Mouse (Mus musculus): ENCODE data around the gene E2f8. TPM values are rescaled to one million over a fixed set of nuclear protein-coding genes. Genes with fewer than 3 reads are reported as not detected.

Gene E2f8
- polyA plus RNA-seq (2015; fragmentation: Nextera tagmentation; extraction: Ambion mirVana) = 15.6 and 18.9 TPM in 2 replicates

DNA sequence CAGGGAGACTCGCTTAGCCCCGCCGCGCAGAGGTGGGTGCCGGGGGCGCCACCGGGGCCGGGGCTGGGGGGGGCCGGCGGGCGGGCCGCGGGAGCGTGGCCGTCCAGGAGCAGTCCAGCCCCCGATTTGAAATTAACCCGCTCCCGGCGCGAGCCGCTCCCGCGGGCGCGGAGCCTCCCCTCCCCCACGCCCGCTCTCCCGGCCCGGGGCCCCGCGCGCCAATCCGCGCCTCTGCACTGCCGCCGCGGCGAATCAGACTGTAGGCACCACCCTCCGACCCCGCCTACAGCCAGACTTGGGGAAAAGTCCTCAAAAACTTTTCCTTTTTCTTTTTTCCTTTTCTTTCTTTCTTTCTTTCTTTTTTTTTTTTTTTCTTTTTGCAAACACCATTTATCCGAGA lies at the start of gene E2f8:
TSS of gene E2f8 (minus strand) at position 111 of the 400 bp plus-strand sequence.
- peak within 1 kb of the TSS; percentile 90 for H3K9ac ChIP-seq
- no peaks in the 10 kb centered on the region for H3K9me3 ChIP-seq (replicated peaks)
- peak; percentile 84 for ATAC-seq (replicated peaks; ENCODE audit: insufficient number of reproducible peaks, insufficient read depth, low FRiP score, low read depth)
- H3K27me3 ChIP-seq = no peaks in the 10 kb centered on the region
- H3K4me2 ChIP-seq = peak within 1 kb of the TSS; percentile 94
- WGBS = 0% methylated on average over 22 of the region's 41 CpGs
- peak within 1 kb of the TSS; percentile 88 for H3K27ac ChIP-seq
- peaks cover 15% of the 10 kb centered on the region; the same call in 1 of the 2 replicates for H3K36me3 ChIP-seq
- H3K4me3 ChIP-seq = peak within 1 kb of the TSS; percentile 97
- H3K4me1 ChIP-seq (replicated peaks) = peaks cover 26% of the 10 kb centered on the region

DNA sequence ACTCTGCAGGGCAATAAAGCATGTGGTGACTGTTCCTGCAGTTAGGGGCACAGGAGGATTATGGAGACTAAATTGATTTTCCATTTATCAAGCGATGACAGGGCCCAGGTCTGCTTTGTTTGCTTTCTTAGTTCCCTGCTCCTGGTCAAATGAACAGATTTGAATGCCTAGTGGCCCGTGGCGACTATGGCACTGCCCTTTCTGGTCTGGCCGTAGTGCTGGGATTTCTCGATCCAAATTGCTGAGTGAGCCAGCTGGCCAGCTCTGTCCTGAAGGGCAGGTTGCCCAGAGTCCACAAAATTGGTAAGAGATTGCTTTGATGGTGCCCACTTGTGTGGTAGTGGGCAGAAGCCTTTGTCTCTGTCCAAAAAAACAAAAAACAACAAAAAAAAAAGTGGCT lies 49.0 kb upstream of the E2f8 start:
- Histone ChIP-seq H3K9ac (no peak overlapping the region), H3K27ac (no peak overlapping the region), H3K9me3 (replicated peaks) (no peaks in the 10 kb centered on the region), H3K4me1 (replicated peaks) (peaks cover 7% of the 10 kb centered on the region), H3K36me3 (no peaks in the 10 kb centered on the region), H3K27me3 (no peaks in the 10 kb centered on the region), H3K4me2 (no peak overlapping the region), H3K4me3 (no peak overlapping the region)
- ATAC-seq (replicated peaks; ENCODE audit: insufficient number of reproducible peaks, insufficient read depth, low FRiP score, low read depth) = no peak
- WGBS = 64% methylated on average over 5 of the region's 5 CpGs

DNA sequence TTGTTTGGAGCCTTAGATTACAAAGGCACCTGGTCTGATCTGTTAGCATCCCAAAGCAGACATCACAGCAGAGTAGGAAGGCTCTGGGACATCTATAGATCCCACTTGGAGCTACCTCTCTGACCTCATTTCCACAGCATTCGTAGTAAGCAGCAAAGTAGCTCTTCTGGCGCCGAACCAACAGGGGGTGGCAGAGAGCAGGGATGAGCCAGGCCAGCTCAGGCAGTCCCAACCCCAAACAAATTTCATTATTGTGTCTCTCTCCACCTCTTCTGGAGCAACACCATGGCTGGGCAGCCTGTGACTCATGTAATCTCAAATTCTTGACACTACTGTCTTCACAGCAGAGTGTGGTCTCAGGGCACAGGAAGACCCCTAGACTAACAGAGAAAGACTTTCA lies 47.0 kb upstream of the E2f8 start:
- ATAC-seq (replicated peaks; ENCODE audit: insufficient number of reproducible peaks, insufficient read depth, low FRiP score, low read depth) = no peak
- Histone ChIP-seq H3K27me3 (no peaks in the 10 kb centered on the region), H3K9ac (no peak overlapping the region), H3K4me3 (no peak overlapping the region), H3K36me3 (no peaks in the 10 kb centered on the region), H3K9me3 (replicated peaks) (no peaks in the 10 kb centered on the region), H3K4me1 (replicated peaks) (peaks cover 18% of the 10 kb centered on the region), H3K4me2 (no peak overlapping the region), H3K27ac (no peak overlapping the region)
- 26% methylated on average over 3 of the region's 3 CpGs for WGBS

DNA sequence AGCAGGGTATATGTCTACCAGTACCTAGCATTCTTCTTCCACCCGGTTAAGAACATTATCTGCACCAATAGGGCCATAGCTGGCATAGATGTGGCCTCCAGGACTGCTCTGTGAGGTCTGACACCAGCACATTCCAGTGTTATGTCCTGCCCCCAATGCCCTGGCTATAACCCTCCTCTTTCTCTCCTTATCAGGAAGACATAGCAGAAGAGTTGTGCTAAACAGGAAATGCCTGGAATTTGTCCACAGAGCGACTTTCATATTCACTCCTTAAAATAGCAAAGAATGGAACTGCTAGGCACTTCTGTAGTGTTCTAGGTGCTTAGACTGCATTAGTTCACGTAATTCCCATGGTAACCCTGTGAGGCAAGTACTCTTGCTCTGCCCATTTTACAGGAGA lies 43.8 kb upstream of the E2f8 start:
- H3K4me2 ChIP-seq = no peak overlapping the region
- no peak overlapping the region for H3K9ac ChIP-seq
- no peaks in the 10 kb centered on the region for H3K9me3 ChIP-seq (replicated peaks)
- peak; percentile 65; the same call in 1 of the 2 replicates for ATAC-seq (replicated peaks; ENCODE audit: insufficient number of reproducible peaks, insufficient read depth, low FRiP score, low read depth)
- H3K27me3 ChIP-seq = no peaks in the 10 kb centered on the region
- no peaks in the 10 kb centered on the region for H3K36me3 ChIP-seq
- H3K4me3 ChIP-seq = no peak overlapping the region
- H3K27ac ChIP-seq = peak overlapping the region; percentile 35
- 31% methylated on average over 3 of the region's 3 CpGs for WGBS
- H3K4me1 ChIP-seq (replicated peaks) = peaks cover 18% of the 10 kb centered on the region

DNA sequence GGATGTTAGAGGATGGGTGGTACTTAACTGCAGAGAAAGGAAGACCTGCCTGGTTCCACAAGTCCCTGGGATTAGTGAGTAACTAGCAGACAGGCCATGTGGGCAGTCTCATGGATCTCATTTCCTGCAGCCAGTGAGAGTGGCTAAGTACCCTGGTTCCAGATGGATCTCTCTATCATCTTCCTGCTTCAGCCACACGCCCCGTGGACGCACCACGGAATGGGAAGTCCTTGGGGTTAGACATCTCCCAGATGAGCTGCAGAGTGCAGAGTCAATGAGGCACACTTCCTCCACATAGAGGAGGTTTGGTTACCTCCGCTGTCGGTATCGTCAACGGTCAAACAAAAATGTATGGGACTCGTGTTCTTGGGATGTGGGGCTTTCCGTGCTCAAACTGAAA lies 42.2 kb upstream of the E2f8 start:
- H3K4me1 ChIP-seq (replicated peaks) = peaks cover 18% of the 10 kb centered on the region
- H3K36me3 ChIP-seq = no peaks in the 10 kb centered on the region
- 71% methylated on average over 10 of the region's 10 CpGs for WGBS
- ATAC-seq (replicated peaks; ENCODE audit: insufficient number of reproducible peaks, insufficient read depth, low FRiP score, low read depth) = no peak
- no peak overlapping the region for H3K4me2 ChIP-seq
- H3K9me3 ChIP-seq (replicated peaks) = no peaks in the 10 kb centered on the region
- no peak overlapping the region for H3K9ac ChIP-seq
- no peak overlapping the region for H3K27ac ChIP-seq
- no peaks in the 10 kb centered on the region for H3K27me3 ChIP-seq
- H3K4me3 ChIP-seq = no peak overlapping the region

DNA sequence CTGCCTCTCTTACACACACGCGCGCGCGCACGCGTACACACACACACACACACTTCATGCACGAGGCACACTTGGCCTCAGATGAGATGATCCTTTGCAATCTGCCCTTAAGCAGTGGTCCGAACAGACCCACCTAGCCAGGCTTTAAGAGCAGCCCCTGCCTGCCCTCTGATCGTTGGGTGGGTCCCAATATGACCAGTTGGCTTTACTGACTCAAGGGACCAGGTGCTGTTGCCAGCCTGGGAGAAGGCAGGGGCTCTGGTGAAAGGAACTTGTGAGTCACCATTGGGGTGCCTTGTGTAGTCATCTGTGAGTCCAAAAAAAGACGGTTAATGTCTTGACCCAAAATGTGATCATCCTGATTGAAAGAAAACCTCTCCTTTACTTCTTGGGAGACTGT lies 37.0 kb upstream of the E2f8 start:
- WGBS = 53% methylated on average over 11 of the region's 11 CpGs
- H3K4me2 ChIP-seq = no peak overlapping the region
- no peaks in the 10 kb centered on the region for H3K36me3 ChIP-seq
- no peak overlapping the region for H3K9ac ChIP-seq
- no peaks in the 10 kb centered on the region for H3K27me3 ChIP-seq
- no peaks in the 10 kb centered on the region; the same call in 1 of the 2 replicates for H3K4me1 ChIP-seq (replicated peaks)
- H3K9me3 ChIP-seq (replicated peaks) = no peaks in the 10 kb centered on the region
- H3K4me3 ChIP-seq = no peak overlapping the region
- ATAC-seq (replicated peaks; ENCODE audit: insufficient number of reproducible peaks, insufficient read depth, low FRiP score, low read depth) = no peak
- H3K27ac ChIP-seq = no peak overlapping the region

DNA sequence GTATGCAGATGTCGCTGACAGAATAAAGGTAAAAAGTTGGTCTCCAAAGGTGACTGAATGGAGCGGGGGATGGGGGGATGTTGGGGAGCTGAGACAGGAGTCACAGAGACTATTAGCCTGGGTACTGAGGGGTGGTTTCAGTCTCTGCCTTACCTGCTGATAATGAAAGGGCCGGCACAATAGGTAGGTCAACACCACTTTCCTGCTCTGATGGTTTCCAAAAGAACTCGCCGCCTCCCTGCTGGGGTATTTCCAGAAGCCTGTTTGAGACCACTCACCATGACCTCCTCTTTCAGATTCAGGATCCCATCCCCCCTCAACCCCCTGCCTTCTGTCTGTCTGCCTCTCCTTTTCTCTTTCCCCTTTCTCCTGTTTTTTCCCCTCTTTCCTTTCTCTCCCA lies 36.6 kb upstream of the E2f8 start:
- Histone ChIP-seq H3K9ac (no peak overlapping the region), H3K27ac (no peak overlapping the region; the same call in 1 of the 2 replicates), H3K9me3 (replicated peaks) (no peaks in the 10 kb centered on the region), H3K4me2 (no peak overlapping the region), H3K27me3 (no peaks in the 10 kb centered on the region), H3K36me3 (no peaks in the 10 kb centered on the region), H3K4me1 (replicated peaks) (no peaks in the 10 kb centered on the region; the same call in 1 of the 2 replicates), H3K4me3 (no peak overlapping the region)
- WGBS = 41% methylated on average over 5 of the region's 5 CpGs
- no peak for ATAC-seq (replicated peaks; ENCODE audit: insufficient number of reproducible peaks, insufficient read depth, low FRiP score, low read depth)

DNA sequence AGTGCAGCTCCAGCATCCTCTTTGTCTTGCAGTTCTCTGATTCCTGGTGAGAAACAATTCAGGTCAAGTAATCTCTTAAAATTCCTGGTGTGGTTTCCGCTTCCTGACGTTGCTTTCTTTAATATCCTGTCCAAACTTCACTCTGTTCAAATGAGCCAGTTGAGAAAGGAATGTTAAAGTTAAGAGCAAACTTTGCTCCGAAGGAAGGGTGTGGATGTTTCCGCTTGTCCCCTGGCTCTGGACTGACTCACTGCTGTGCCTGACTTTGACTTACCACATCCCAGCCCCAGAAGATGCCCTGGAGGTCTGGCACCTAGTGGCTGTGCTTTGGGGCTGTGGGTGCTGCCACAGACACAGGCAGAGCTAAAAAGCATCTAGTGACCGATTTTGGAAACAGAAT lies 36.1 kb upstream of the E2f8 start:
- Histone ChIP-seq H3K9me3 (replicated peaks) (no peaks in the 10 kb centered on the region), H3K27me3 (no peaks in the 10 kb centered on the region), H3K4me2 (no peak overlapping the region), H3K9ac (no peak overlapping the region), H3K4me1 (replicated peaks) (no peaks in the 10 kb centered on the region; the same call in 1 of the 2 replicates), H3K36me3 (no peaks in the 10 kb centered on the region), H3K27ac (peak overlapping the region; percentile 25), H3K4me3 (no peak overlapping the region)
- peak; percentile 50; the same call in 1 of the 2 replicates for ATAC-seq (replicated peaks; ENCODE audit: insufficient number of reproducible peaks, insufficient read depth, low FRiP score, low read depth)
- WGBS = 28% methylated on average over 5 of the region's 5 CpGs

DNA sequence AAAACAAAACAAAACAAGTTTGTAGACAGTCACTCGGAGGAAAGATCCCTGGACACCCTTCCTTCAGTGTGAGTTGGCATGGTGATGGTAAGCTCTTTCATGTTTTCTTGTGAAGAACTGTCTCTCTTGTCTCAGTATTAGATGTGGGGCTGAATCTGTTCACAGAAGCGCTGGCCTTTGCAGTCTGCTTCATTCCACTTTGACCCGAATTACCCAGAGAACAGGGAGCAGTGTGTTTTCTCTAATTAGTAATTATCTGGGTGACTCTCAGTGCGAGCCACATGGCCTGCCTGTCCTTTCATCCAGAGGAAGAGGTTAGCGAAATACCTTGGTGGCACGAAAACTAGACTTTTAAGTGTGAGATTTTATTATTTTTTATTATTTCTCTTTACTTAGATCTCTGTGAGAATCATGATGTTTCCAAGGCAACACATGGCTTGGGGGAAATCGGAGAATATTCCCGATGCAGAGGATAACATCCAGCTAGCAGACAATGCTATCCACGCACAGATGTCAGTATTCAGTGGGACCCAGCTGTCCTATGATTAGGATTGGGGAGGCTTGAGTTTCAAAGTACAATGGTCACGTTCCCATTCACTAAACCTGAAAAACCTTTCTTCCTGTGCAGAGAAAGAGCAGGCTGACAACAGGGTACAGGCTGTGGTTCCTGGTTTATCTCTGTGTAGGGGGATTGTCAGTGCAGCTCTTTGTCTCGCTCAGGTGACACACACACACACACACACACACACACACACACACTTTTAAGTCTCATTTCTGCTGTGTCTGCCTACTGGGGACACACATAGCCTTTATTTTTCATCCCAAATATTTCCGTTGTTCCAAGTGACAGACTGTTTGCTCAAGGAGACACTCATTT lies 33.5 kb upstream of the E2f8 start:
- no peak overlapping the region for H3K9ac ChIP-seq
- H3K36me3 ChIP-seq = no peaks in the 10 kb centered on the region
- H3K27ac ChIP-seq = no peak overlapping the region
- no peak overlapping the region for H3K4me3 ChIP-seq
- no peaks in the 10 kb centered on the region for H3K9me3 ChIP-seq (replicated peaks)
- 74% methylated on average over 12 of the region's 12 CpGs for WGBS
- ATAC-seq (replicated peaks; ENCODE audit: insufficient number of reproducible peaks, insufficient read depth, low FRiP score, low read depth) = no peak
- no peaks in the 10 kb centered on the region; the same call in 1 of the 2 replicates for H3K4me1 ChIP-seq (replicated peaks)
- no peaks in the 10 kb centered on the region for H3K27me3 ChIP-seq
- H3K4me2 ChIP-seq = no peak overlapping the region

DNA sequence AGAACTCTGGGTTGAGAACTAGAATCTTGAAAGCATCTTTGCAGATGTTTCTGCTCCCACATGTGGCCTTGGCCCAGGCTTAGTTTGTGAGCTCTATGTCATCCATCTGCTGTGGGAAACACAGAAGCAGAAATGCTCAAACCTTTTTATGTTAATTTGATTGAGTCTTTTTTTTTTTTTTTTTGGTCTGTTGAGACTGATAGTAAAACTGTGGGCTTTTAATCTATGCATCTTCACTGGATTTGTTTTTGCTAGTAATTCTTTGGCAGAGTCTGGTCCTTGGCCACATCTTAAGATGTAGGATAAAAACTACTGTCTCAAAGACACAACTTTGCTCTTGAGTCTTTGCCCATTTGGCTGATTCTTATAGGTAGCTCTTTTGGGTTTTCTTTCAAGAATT lies 29.8 kb upstream of the E2f8 start:
- no peak for ATAC-seq (replicated peaks; ENCODE audit: insufficient number of reproducible peaks, insufficient read depth, low FRiP score, low read depth)
- no peaks in the 10 kb centered on the region for H3K9me3 ChIP-seq (replicated peaks)
- H3K4me3 ChIP-seq = no peak overlapping the region
- no peak overlapping the region for H3K4me2 ChIP-seq
- peaks cover 8% of the 10 kb centered on the region for H3K4me1 ChIP-seq (replicated peaks)
- H3K9ac ChIP-seq = no peak overlapping the region
- H3K27me3 ChIP-seq = no peaks in the 10 kb centered on the region
- no peaks in the 10 kb centered on the region for H3K36me3 ChIP-seq
- H3K27ac ChIP-seq = no peak overlapping the region

DNA sequence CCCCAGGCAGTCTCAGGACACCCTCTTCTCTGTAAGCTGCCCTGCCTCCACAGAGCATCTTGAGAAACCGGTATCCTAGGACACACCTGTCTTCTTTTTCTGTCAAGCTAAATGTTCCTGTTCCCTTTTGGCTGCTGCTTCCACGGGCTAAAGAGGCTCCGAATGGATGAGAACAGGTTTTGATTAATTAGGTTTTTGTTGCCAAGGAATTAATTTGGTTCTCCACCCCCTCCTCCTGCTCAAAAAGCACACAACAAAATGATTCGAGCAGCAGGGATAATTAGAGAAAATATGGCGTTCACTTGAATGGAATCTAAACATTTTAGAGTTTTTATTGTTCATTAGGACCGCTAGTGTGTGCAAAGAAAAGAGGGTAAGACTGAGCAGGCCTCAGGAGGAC lies 28.9 kb upstream of the E2f8 start:
- no peak overlapping the region for H3K27ac ChIP-seq
- no peak overlapping the region for H3K9ac ChIP-seq
- peaks cover 8% of the 10 kb centered on the region for H3K4me1 ChIP-seq (replicated peaks)
- H3K27me3 ChIP-seq = no peaks in the 10 kb centered on the region
- H3K4me2 ChIP-seq = no peak overlapping the region
- H3K9me3 ChIP-seq (replicated peaks) = no peaks in the 10 kb centered on the region
- 79% methylated on average over 6 of the region's 6 CpGs for WGBS
- H3K4me3 ChIP-seq = no peak overlapping the region
- no peaks in the 10 kb centered on the region for H3K36me3 ChIP-seq
- no peak for ATAC-seq (replicated peaks; ENCODE audit: insufficient number of reproducible peaks, insufficient read depth, low FRiP score, low read depth)

DNA sequence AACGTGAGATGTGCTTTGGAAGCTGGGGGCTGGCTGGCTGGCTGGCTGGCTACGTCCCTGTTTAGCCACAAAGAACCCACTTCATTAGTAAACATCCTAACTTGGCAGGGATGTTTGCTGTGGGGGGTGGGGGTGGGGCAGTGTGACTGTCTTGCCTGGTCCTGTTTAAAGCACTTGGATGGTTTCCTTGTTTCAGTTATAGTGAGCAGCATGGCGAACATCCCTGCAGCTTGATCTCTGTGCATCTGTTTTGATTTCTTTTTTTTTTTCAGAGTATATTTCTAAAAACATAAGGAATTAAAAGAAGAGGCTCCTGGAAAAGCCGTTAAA lies 27.9 kb upstream of the E2f8 start:
- peaks cover 8% of the 10 kb centered on the region for H3K4me1 ChIP-seq (replicated peaks)
- no peak overlapping the region for H3K4me2 ChIP-seq
- peak overlapping the region; percentile 3; the same call in 1 of the 2 replicates for H3K27ac ChIP-seq
- WGBS = 53% methylated on average over 4 of the region's 4 CpGs
- H3K27me3 ChIP-seq = no peaks in the 10 kb centered on the region
- no peaks in the 10 kb centered on the region for H3K9me3 ChIP-seq (replicated peaks)
- ATAC-seq (replicated peaks; ENCODE audit: insufficient number of reproducible peaks, insufficient read depth, low FRiP score, low read depth) = no peak
- H3K4me3 ChIP-seq = no peak overlapping the region
- H3K9ac ChIP-seq = no peak overlapping the region
- H3K36me3 ChIP-seq = no peaks in the 10 kb centered on the region

Data from heart, embryonic 15.5 days (tissue).